Mouse (Mus musculus) MEL (cell line): ENCODE data around the gene Wdr27. TPM values are rescaled to one million over a fixed set of nuclear protein-coding genes. Genes with fewer than 3 reads are reported as not detected.
A peak's percentile ranks its signal among the peaks of the same experiment; 100 is the strongest.

Source experiments
- DNase-seq: peaks from one replicate; pipeline ENCODE4 v3.0.0; 2011; ENCODE audit warnings: low read depth, low spot score
- H3K27ac ChIP-seq: 2 replicates; pipeline ENCODE4 v1.5.1; 2012; ENCODE audit warnings: low read depth, mild to moderate bottlenecking, control low read depth, low read length, moderate library complexity; ENCODE audit not compliant: control insufficient read depth
- H3K27me3 ChIP-seq, 2 experiments: fragments of 150-350 bp in 1 of 2; sonication (generic) in 1 of 2; 2 replicates each; pipeline ENCODE4 v1.6.1; 2012; ENCODE audit warnings: low read length in 2 of 2, mild to moderate bottlenecking in 2 of 2, improper control_type of control experiment in 1 of 2, moderate library complexity in 1 of 2; ENCODE audit not compliant: insufficient read depth in 2 of 2, control insufficient read depth in 1 of 2
- H3K36me3 ChIP-seq, 2 experiments: 2 replicates each; pipeline ENCODE4 v1.6.1; 2012 to 2014; ENCODE audit warnings: low read length in 2 of 2, improper control_type of control experiment in 1 of 2, inconsistent platforms in 1 of 2, mild to moderate bottlenecking in 1 of 2; ENCODE audit not compliant: insufficient read depth in 2 of 2, control insufficient read depth in 1 of 2
- H3K4me1 ChIP-seq, 2 experiments: fragments of 150-350 bp in 1 of 2; sonication (generic) in 1 of 2; 2 replicates each; pipeline ENCODE4 v1.6.1; 2012; ENCODE audit warnings: low read length in 2 of 2, improper control_type of control experiment in 1 of 2, mild to moderate bottlenecking in 1 of 2; ENCODE audit not compliant: insufficient read depth in 2 of 2, control insufficient read depth in 1 of 2
- H3K4me3 ChIP-seq, 2 experiments: fragments of 150-350 bp in 1 of 2; sonication (generic) in 1 of 2; 2 replicates each; pipeline ENCODE4 v1.5.1; 2012; ENCODE audit warnings: low read depth in 2 of 2, low read length in 2 of 2, mild to moderate bottlenecking in 2 of 2, moderate library complexity in 2 of 2, control low read depth in 1 of 2, improper control_type of control experiment in 1 of 2; ENCODE audit not compliant: control insufficient read depth in 1 of 2, insufficient read depth in 1 of 2
- H3K79me2 ChIP-seq: 2 replicates; pipeline ENCODE4 v1.6.1; 2012; ENCODE audit warnings: mild to moderate bottlenecking, low read length, moderate library complexity; ENCODE audit not compliant: control insufficient read depth, poor library complexity, insufficient read depth
- H3K9ac ChIP-seq: 2 replicates; pipeline ENCODE4 v1.6.1; 2012; ENCODE audit warnings: low read depth, mild to moderate bottlenecking, control low read depth, low read length, moderate library complexity; ENCODE audit not compliant: control insufficient read depth, poor library complexity, severe bottlenecking
- H3K9me3 ChIP-seq: fragments of 150-350 bp; sonication (generic); replicated peaks from 2 replicates; pipeline ENCODE4 v1.6.1; 2012; ENCODE audit warnings: mild to moderate bottlenecking, low read length, improper control_type of control experiment, moderate library complexity; ENCODE audit not compliant: insufficient read depth
- CHD1 ChIP-seq: IDR thresholded peaks from 2 replicates; pipeline ENCODE4 v1.6.1; 2012; ENCODE audit warnings: low read depth, mild to moderate bottlenecking, inconsistent platforms, low read length, improper control_type of control experiment
- ELF1 ChIP-seq: IDR thresholded peaks from 2 replicates; pipeline ENCODE4 v1.6.1; 2014; ENCODE audit warnings: low read depth, mild to moderate bottlenecking, inconsistent platforms, low read length, improper control_type of control experiment, moderate library complexity
- ETS1 ChIP-seq: IDR thresholded peaks from 2 replicates; pipeline ENCODE4 v1.6.1; 2012; ENCODE audit warnings: low read depth, mild to moderate bottlenecking, inconsistent platforms, low read length, improper control_type of control experiment, moderate library complexity
- GATA1 ChIP-seq: IDR thresholded peaks from 2 replicates; pipeline ENCODE4 v1.6.1; 2011; ENCODE audit warnings: low read depth, low read length, improper control_type of control experiment
- KAT2A ChIP-seq: conservative IDR thresholded peaks from 2 replicates; pipeline ENCODE4 v1.6.1; 2012; ENCODE audit warnings: low read depth, low read length, improper control_type of control experiment, inconsistent platforms
- MAFK ChIP-seq: IDR thresholded peaks from 2 replicates; pipeline ENCODE4 v1.6.1; 2011; ENCODE audit warnings: low read depth, mild to moderate bottlenecking, low read length, improper control_type of control experiment, borderline replicate concordance
- MAX ChIP-seq: IDR thresholded peaks from 2 replicates; pipeline ENCODE4 v1.6.1; 2011; ENCODE audit warnings: low read length, improper control_type of control experiment
- MEF2A ChIP-seq: IDR thresholded peaks from 2 replicates; pipeline ENCODE4 v1.6.1; 2014; ENCODE audit warnings: low read depth, mild to moderate bottlenecking, inconsistent platforms, low read length, improper control_type of control experiment; ENCODE audit not compliant: poor library complexity, insufficient replicate concordance, severe bottlenecking; ENCODE audit errors: extremely low read depth
- MXI1 ChIP-seq: IDR thresholded peaks from 2 replicates; pipeline ENCODE4 v1.6.1; 2011; ENCODE audit warnings: mild to moderate bottlenecking, low read depth, low read length, improper control_type of control experiment
- MYC ChIP-seq: IDR thresholded peaks from 2 replicates; pipeline ENCODE4 v1.6.1; 2011; ENCODE audit warnings: low read depth, mild to moderate bottlenecking, low read length, improper control_type of control experiment, moderate library complexity
- NELFE ChIP-seq: IDR thresholded peaks from 2 replicates; pipeline ENCODE4 v1.6.1; 2011; ENCODE audit warnings: low read depth, low read length, improper control_type of control experiment
- NRF1 ChIP-seq: IDR thresholded peaks from 2 replicates; pipeline ENCODE4 v1.6.1; 2014; ENCODE audit warnings: low read depth, mild to moderate bottlenecking, inconsistent platforms, low read length, improper control_type of control experiment, moderate library complexity; ENCODE audit not compliant: poor library complexity, insufficient read depth, severe bottlenecking
- POLR2A ChIP-seq, 2 experiments: IDR thresholded peaks; 2 replicates each; pipeline ENCODE4 v1.6.1; 2011 to 2012; ENCODE audit warnings: low read length in 2 of 2, mild to moderate bottlenecking in 2 of 2, control low read depth in 1 of 2, improper control_type of control experiment in 1 of 2, low read depth in 1 of 2, moderate library complexity in 1 of 2; ENCODE audit not compliant: control insufficient read depth in 1 of 2, insufficient read depth in 1 of 2, poor library complexity in 1 of 2
- POLR2AphosphoS2 ChIP-seq: IDR thresholded peaks from 2 replicates; pipeline ENCODE4 v1.6.1; 2011; ENCODE audit warnings: low read length, improper control_type of control experiment
- RAD21 ChIP-seq: IDR thresholded peaks from 2 replicates; pipeline ENCODE4 v1.6.1; 2011; ENCODE audit warnings: mild to moderate bottlenecking, low read depth, low read length, improper control_type of control experiment
- SIN3A ChIP-seq: IDR thresholded peaks from 2 replicates; pipeline ENCODE4 v1.6.1; 2012; ENCODE audit warnings: low read length, improper control_type of control experiment, inconsistent platforms
- TBP ChIP-seq: IDR thresholded peaks from 2 replicates; pipeline ENCODE4 v1.8.0; 2011; ENCODE audit warnings: low read depth, low read length, improper control_type of control experiment
- UBTF ChIP-seq: IDR thresholded peaks from 2 replicates; pipeline ENCODE4 v1.6.1; 2012; ENCODE audit warnings: low read depth, mild to moderate bottlenecking, inconsistent platforms, low read length, improper control_type of control experiment, moderate library complexity, borderline replicate concordance; ENCODE audit not compliant: insufficient read depth
- ZC3H11A ChIP-seq: IDR thresholded peaks from 2 replicates; pipeline ENCODE4 v1.6.1; 2012; ENCODE audit warnings: low read depth, mild to moderate bottlenecking, inconsistent platforms, low read length, improper control_type of control experiment
- ZNF384 ChIP-seq: IDR thresholded peaks from 2 replicates; pipeline ENCODE4 v1.6.1; 2012; ENCODE audit warnings: low read depth, mild to moderate bottlenecking, inconsistent platforms, low read length, improper control_type of control experiment
- polyA plus RNA-seq, 2 experiments: library from polyadenylated mRNA; stranded (reverse) in 1 of 2; unstranded in 1 of 2; fragments of >175 nt in 1 of 2; fragments of >200 nt in 1 of 2; gene quantifications; 2 replicates each; pipeline versions ENCODE4 v1.2.1 to v1.2.4; 2012; ENCODE audit warnings: low replicate concordance in 2 of 2, low read depth in 1 of 2; ENCODE audit not compliant: insufficient read length in 2 of 2, insufficient read depth in 1 of 2, missing spikeins in 1 of 2
- total RNA-seq: library from RNA; depleted of rRNA; stranded (reverse); fragments of 300-350 nt; gene quantifications from 2 replicates; pipeline ENCODE4 v1.2.3, GENCODE M21; 2012

The Wdr27 gene
- total and polyA plus RNA-seq, 3 experiments = 0.69 to 1.4 TPM; not detected in 1

GRCm38 (mm10) chr17:14958686-14959327 lies 15.8 kb upstream of the Wdr27 start (continued):
- TF ChIP-seq UBTF = no peak
- no peak for TF ChIP-seq MEF2A
- no peak for TF ChIP-seq RAD21
- TF ChIP-seq NELFE = no peak
- no peak for TF ChIP-seq KAT2A
- no peak for TF ChIP-seq ZNF384
- TF ChIP-seq POLR2AphosphoS2 = no peak
- TF ChIP-seq SIN3A = peak; percentile 29

- H3K27me3 ChIP-seq = no peaks in the 10 kb centered on the region
- TF ChIP-seq TBP = 0 out of 2 replicates have a peak, but pooled peaks have one; percentile 31
- 0 out of 2 replicates have a peak, but pooled peaks have one; percentile 29 for TF ChIP-seq MYC
- TF ChIP-seq NRF1 = no peak
- peak; percentile 34; the same call in 1 of the 2 replicates for TF ChIP-seq NELFE
- TF ChIP-seq ZC3H11A = no peak
- peak; percentile 78 for TF ChIP-seq GATA1
- TF ChIP-seq POLR2A (IDR thresholded peaks at IDR 0.05; ENCODE audit: control insufficient read depth in 1 of 2, insufficient read depth in 1 of 2, low read depth in 1 of 2, low read length in 2 of 2, poor library complexity in 1 of 2) = peak in 1 of 2 experiments; percentile 48; a peak in 1 of 4 replicates
- peak; percentile 24; the same call in 1 of the 2 replicates for TF ChIP-seq MXI1
- TF ChIP-seq ELF1 = peak; percentile 65; the same call in 1 of the 2 replicates
- no peak for TF ChIP-seq KAT2A
- TF ChIP-seq MAX = 0 out of 2 replicates have a peak, but pooled peaks have one; percentile 19
- TF ChIP-seq CHD1 = no peak
- TF ChIP-seq ETS1 = 0 out of 2 replicates have a peak, but pooled peaks have one; percentile 8
- no peak for TF ChIP-seq MAFK
- no peak overlapping the region for H3K27ac ChIP-seq
- H3K4me3 ChIP-seq = no peak overlapping the region
- H3K9me3 ChIP-seq = no peaks in the 10 kb centered on the region
- peaks cover 23% of the 10 kb centered on the region for H3K79me2 ChIP-seq
- H3K36me3 ChIP-seq = peaks cover 37 to 73% of the 10 kb centered on the region in 2 experiments
- H3K9ac ChIP-seq = no peak overlapping the region
- H3K4me1 ChIP-seq = peaks cover 7 to 17% of the 10 kb centered on the region in 2 experiments
- DNase-seq = peak; percentile 89
Observed at GRCm38 (mm10) chr17:14953452-14953851, 10.5 kb upstream of the Wdr27 start.
